Mouse (Mus musculus) ES-E14 (cell line): ENCODE data around the gene Hsd17b13. TPM values are rescaled to one million over a fixed set of nuclear protein-coding genes. Genes with fewer than 3 reads are reported as not detected.

Experiments
- DNase-seq: peaks from one replicate; pipeline ENCODE4 v3.0.0-alpha.2; 2013; ENCODE audit warnings: low read depth, low spot score
- H3K27ac ChIP-seq: 2 replicates; pipeline ENCODE4 v1.5.1; 2012; ENCODE audit warnings: low read depth, mild to moderate bottlenecking, low read length, moderate library complexity, mixed read lengths; ENCODE audit not compliant: poor library complexity, insufficient read depth, severe bottlenecking
- H3K36me3 ChIP-seq: 2 replicates; pipeline ENCODE4 v1.6.1; 2012; ENCODE audit warnings: mild to moderate bottlenecking, low read length, moderate library complexity, mixed read lengths; ENCODE audit not compliant: control insufficient read depth, poor library complexity, insufficient read depth, severe bottlenecking
- H3K4me1 ChIP-seq, 2 experiments: fragments of 150-350 bp in 1 of 2; sonication (generic) in 1 of 2; 2 replicates each; pipeline ENCODE4 v1.6.1; 2012; ENCODE audit warnings: low read length in 2 of 2, mild to moderate bottlenecking in 1 of 2, mixed read lengths in 1 of 2; ENCODE audit not compliant: control insufficient read depth in 2 of 2, insufficient read depth in 2 of 2, poor library complexity in 1 of 2
- H3K4me3 ChIP-seq, 2 experiments: fragments of 150-350 bp in 1 of 2; sonication (generic) in 1 of 2; 2 replicates each; pipeline ENCODE4 v1.5.1; 2012; ENCODE audit warnings: low read length in 2 of 2, low read depth in 1 of 2, mild to moderate bottlenecking in 1 of 2, mixed read lengths in 1 of 2; ENCODE audit not compliant: insufficient read depth in 1 of 2, poor library complexity in 1 of 2, severe bottlenecking in 1 of 2
- H3K9ac ChIP-seq: 2 replicates; pipeline ENCODE4 v1.6.1; 2012; ENCODE audit warnings: low read depth, mild to moderate bottlenecking, low read length, mixed read lengths; ENCODE audit not compliant: poor library complexity, insufficient read depth, severe bottlenecking
- H3K9me3 ChIP-seq: fragments of 150-350 bp; sonication (generic); 2 replicates; pipeline ENCODE4 v1.6.1; 2012; ENCODE audit warnings: low read depth, mild to moderate bottlenecking, low read length; ENCODE audit not compliant: control insufficient read depth, insufficient read depth
- CHD2 ChIP-seq: IDR thresholded peaks from 2 replicates; pipeline ENCODE4 v1.6.1; 2014; ENCODE audit warnings: mild to moderate bottlenecking, low read depth, low read length, inconsistent platforms
- HCFC1 ChIP-seq: IDR thresholded peaks from 2 replicates; pipeline ENCODE4 v1.6.1; 2012; ENCODE audit warnings: low read length, inconsistent platforms, borderline replicate concordance; ENCODE audit not compliant: insufficient read depth
- MAFK ChIP-seq: IDR thresholded peaks from 2 replicates; pipeline ENCODE4 v1.6.1; 2014; ENCODE audit warnings: mild to moderate bottlenecking, low read depth, low read length, inconsistent platforms; ENCODE audit not compliant: insufficient read depth
- ZC3H11A ChIP-seq: IDR thresholded peaks from 2 replicates; pipeline ENCODE4 v1.6.1; 2012; ENCODE audit warnings: low read depth, mild to moderate bottlenecking, inconsistent platforms, low read length, borderline replicate concordance
- ZNF384 ChIP-seq: IDR thresholded peaks from 2 replicates; pipeline ENCODE4 v1.6.1; 2012; ENCODE audit warnings: low read depth, low read length, inconsistent platforms
- in situ Hi-C, 2 experiments: fragments of 600-800 bp; cut with MboI; formaldehyde crosslinking; loops; one replicate each; pipeline ENCODE4 v1.15.1; 2025; ENCODE audit warnings: low sequenced_read_pairs in 2 of 2, inconsistent platforms in 1 of 2; ENCODE audit not compliant: unreplicated experiment in 2 of 2
- total RNA-seq: library from RNA; depleted of rRNA; stranded (reverse); fragments of 300-350 nt; gene quantifications from 2 replicates; pipeline ENCODE4 v1.2.3, GENCODE M21; 2012

The Hsd17b13 gene
- total RNA-seq, 1 experiment = not detected

GRCm38 (mm10) chr5:103910748-103911409 lies 66.3 kb downstream of the Hsd17b13 start, which contains the start of gene Klhl8:
Gene Klhl8, minus strand, starts transcription at chr5:103911259.
- H3K4me1 ChIP-seq = peaks cover 0 to 2% of the 10 kb centered on the region in 2 experiments; a peak in 1 of 4 replicates
- no peaks in the 10 kb centered on the region for H3K36me3 ChIP-seq
- peak; percentile 81 for DNase-seq
- H3K4me3 ChIP-seq = peak within 1 kb of the TSS; percentile 82 to 92
- peak within 1 kb of the TSS; percentile 91 for H3K9ac ChIP-seq
- no peaks in the 10 kb centered on the region for H3K9me3 ChIP-seq
- H3K27ac ChIP-seq = no peak within 1 kb of the TSS
- in situ Hi-C loops = no loop called here
- no peak for TF ChIP-seq ZNF384
- TF ChIP-seq HCFC1 = peak; percentile 90
- no peak for TF ChIP-seq CHD2

GRCm38 (mm10) chr5:103910156-103910555 lies 67.1 kb downstream of the Hsd17b13 start:
- in situ Hi-C loops = no loop called here
- Histone ChIP-seq H3K4me3 (peak overlapping the region; percentile 82 to 92), H3K9ac (peak overlapping the region; percentile 54; the same call in 1 of the 2 replicates), H3K36me3 (no peaks in the 10 kb centered on the region), H3K27ac (no peak overlapping the region), H3K4me1 (peaks cover 0 to 2% of the 10 kb centered on the region in 2 experiments; a peak in 1 of 4 replicates), H3K9me3 (no peaks in the 10 kb centered on the region)
- TF ChIP-seq HCFC1 = no peak
- TF ChIP-seq MAFK = no peak
- no peak for TF ChIP-seq ZNF384
- TF ChIP-seq CHD2 = no peak
- no peak for DNase-seq

- Histone ChIP-seq H3K36me3 (no peaks in the 10 kb centered on the region), H3K9ac (no peak overlapping the region), H3K9me3 (no peaks in the 10 kb centered on the region), H3K4me3 (no peak overlapping the region), H3K4me1 (peaks cover 0 to 2% of the 10 kb centered on the region in 2 experiments; a peak in 1 of 4 replicates), H3K27ac (no peak overlapping the region)
- in situ Hi-C loops = no loop called here
- DNase-seq = no peak
- no peak for TF ChIP-seq CHD2
- no peak for TF ChIP-seq MAFK
- TF ChIP-seq HCFC1 = no peak
- no peak for TF ChIP-seq ZNF384
- no peak for TF ChIP-seq ZC3H11A
These were observed 67.7 kb downstream of the Hsd17b13 start for GRCm38 (mm10) chr5:103909466-103909865.

- H3K4me3 ChIP-seq = no peak overlapping the region
- H3K27ac ChIP-seq = no peak overlapping the region
- H3K4me1 ChIP-seq = peaks cover 0 to 2% of the 10 kb centered on the region in 2 experiments; a peak in 1 of 4 replicates
- H3K36me3 ChIP-seq = no peaks in the 10 kb centered on the region
- H3K9ac ChIP-seq = no peak overlapping the region
- TF ChIP-seq CHD2 (no peak), MAFK (no peak)
- in situ Hi-C loops = no loop called here
- no peak for DNase-seq
- H3K9me3 ChIP-seq = no peaks in the 10 kb centered on the region
These were observed 68.4 kb downstream of the Hsd17b13 start for GRCm38 (mm10) chr5:103908851-103909250.

GRCm38 (mm10) chr5:103907844-103908243 lies 69.4 kb downstream of the Hsd17b13 start:
- H3K4me3 ChIP-seq = no peak overlapping the region
- H3K9me3 ChIP-seq = no peaks in the 10 kb centered on the region
- H3K27ac ChIP-seq = no peak overlapping the region
- no peak for DNase-seq
- TF ChIP-seq ZC3H11A = no peak
- no peak for TF ChIP-seq HCFC1
- no peak for TF ChIP-seq CHD2
- TF ChIP-seq MAFK = no peak
- TF ChIP-seq ZNF384 = no peak
- H3K4me1 ChIP-seq = peaks cover 1 to 2% of the 10 kb centered on the region in 2 experiments; a peak in 1 of 4 replicates
- no peak overlapping the region for H3K9ac ChIP-seq
- in situ Hi-C loops = no loop called here
- no peaks in the 10 kb centered on the region for H3K36me3 ChIP-seq
